In the genomic region with DNA sequence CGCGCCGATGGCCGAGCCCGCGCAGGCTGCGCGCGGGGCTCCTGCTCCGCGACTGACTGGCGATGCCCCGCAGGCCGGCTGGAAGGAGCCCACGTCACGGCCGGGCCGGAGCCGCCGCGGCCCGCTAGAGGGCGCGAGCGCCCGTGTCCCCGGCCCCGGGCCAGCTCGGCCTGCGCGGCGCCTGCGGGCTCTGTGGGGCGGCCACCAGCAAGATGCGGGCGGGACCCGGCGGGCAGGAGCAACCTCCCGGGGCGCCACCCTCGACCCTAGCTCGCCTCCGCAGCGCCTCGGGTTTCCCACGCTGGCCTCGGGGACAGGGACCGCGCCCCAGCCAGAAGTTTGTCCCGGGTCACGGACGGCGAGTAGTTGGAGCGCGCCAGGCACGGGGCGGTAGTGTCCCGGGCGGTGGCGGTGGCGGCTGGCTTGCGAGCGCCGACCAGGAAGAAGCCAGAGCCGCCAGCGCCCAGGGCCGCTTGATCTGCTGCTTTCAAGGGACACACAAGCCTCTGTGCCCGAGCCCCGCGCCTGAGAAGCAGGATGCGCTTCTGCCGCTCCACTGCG, we compare ENCODE assay signal across 8 mouse cellular contexts. TPM values are rescaled to one million over a fixed set of nuclear protein-coding genes. Genes with fewer than 3 reads are reported as not detected.
DNase-seq lines count a peak whose midpoint lies in the region; ATAC-seq and TF ChIP-seq lines count a peak whose summit lies in the region.

TSS of gene Ptprm (minus strand) at position 7 of the 561 bp plus-strand sequence.

- no peak for TF ChIP-seq EP300 in liver, postnatal 0 days (IDR thresholded peaks at IDR 0.05; ENCODE audit: low read depth)

- peak within 1 kb of the TSS; percentile 63 for H3K9ac ChIP-seq in liver, postnatal 0 days (replicated peaks)
- peak within 1 kb of the TSS; percentile 73 for H3K9ac ChIP-seq in neural tube, embryonic 15.5 days (replicated peaks)

- H3K4me1 ChIP-seq in liver, postnatal 0 days (ENCODE audit: insufficient read depth), result no peaks in the 10 kb centered on the region
- H3K4me1 ChIP-seq in neural tube, embryonic 15.5 days, result peaks cover 38% of the 10 kb centered on the region

- H3K36me3 ChIP-seq in liver, postnatal 0 days (replicated peaks; ENCODE audit: insufficient read depth, low read length), result no peaks in the 10 kb centered on the region
- no peaks in the 10 kb centered on the region for H3K36me3 ChIP-seq in neural tube, embryonic 15.5 days

- H3K27me3 ChIP-seq in liver, postnatal 0 days (ENCODE audit: insufficient read depth, low read length), result peaks cover 43% of the 10 kb centered on the region
- no peaks in the 10 kb centered on the region for H3K27me3 ChIP-seq in neural tube, embryonic 15.5 days (replicated peaks)

- H3K9me3 ChIP-seq in liver, postnatal 0 days (ENCODE audit: low read length), result no peaks in the 10 kb centered on the region
- H3K9me3 ChIP-seq in neural tube, embryonic 15.5 days (replicated peaks), result no peaks in the 10 kb centered on the region

- WGBS in liver, postnatal 0 days (ENCODE audit: insufficient replicate concordance), result under 1% methylated on average over 57 of the region's 73 CpGs
- 0% methylated on average over 72 of the region's 73 CpGs for WGBS in neural tube, embryonic 15.5 days

- intact Hi-C loops in heart, postnatal 36 days (cut with DNase I), result loop anchor here (1.0 to 5.0 kb wide), 9 partner anchors 82 to 672 kb away; no protein-coding TSS in a partner anchor

- no peak; the same call in 1 of the 2 replicates for TF ChIP-seq CTCF in liver, postnatal 0 days (IDR thresholded peaks at IDR 0.05; ENCODE audit: low read depth)

- H3K4me2 ChIP-seq in liver, postnatal 0 days (ENCODE audit: low read depth, low read length), result peak within 1 kb of the TSS; percentile 81
- peak within 1 kb of the TSS; percentile 84 for H3K4me2 ChIP-seq in neural tube, embryonic 15.5 days

- peak within 1 kb of the TSS; percentile 54 for H3K4me3 ChIP-seq in liver, postnatal 0 days (ENCODE audit: low read depth, low read length)
- H3K4me3 ChIP-seq in neural tube, embryonic 15.5 days (replicated peaks), result peak within 1 kb of the TSS; percentile 76

- ATAC-seq in frontal cortex, adult (ENCODE audit: low TSS enrichment), result peak; percentile 73
- ATAC-seq in liver, postnatal 0 days, result peak; percentile 88
- ATAC-seq in neural tube, embryonic 15.5 days (ENCODE audit: low FRiP score), result peak; percentile 96

- DNase-seq in NIH3T3 (ENCODE audit: low read depth), result peak; percentile 89
- DNase-seq in cerebellum, adult 8-10 months, result peak; percentile 51
- DNase-seq in heart, postnatal 36 days, result peak; percentile 84 to 93
- peak; percentile 27 to 72 for DNase-seq in layer of hippocampus, adult 18-20 months (ENCODE audit: low spot score in 2 of 2)
- DNase-seq in liver, postnatal 0 days, result peak; percentile 74
- peak; percentile 46 for DNase-seq in thymus, postnatal 14 days

- peak within 1 kb of the TSS; percentile 48 for H3K27ac ChIP-seq in liver, postnatal 0 days (ENCODE audit: low read depth)
- H3K27ac ChIP-seq in neural tube, embryonic 15.5 days (replicated peaks), result peak within 1 kb of the TSS; percentile 84

RNA-seq across cellular contexts. Expression of gene Ptprm, which starts in this region (rescaled TPM):
- 10 to 100 TPM; 85.0 to 90.6 TPM for total RNA-seq in heart, postnatal 36 days (2021)
- total RNA-seq in layer of hippocampus, adult 18-20 months (2021), result 10 to 100 TPM; 21.9 to 22.7 TPM
- polyA plus RNA-seq in liver, postnatal 0 days (2015; fragmentation: Nextera tagmentation; extraction: Ambion mirVana), result 1.4 and 1.6 TPM in 2 replicates
- 21.3 and 25.3 TPM in 2 replicates for polyA plus RNA-seq in neural tube, embryonic 15.5 days (2015; fragmentation: Nextera tagmentation; extraction: Ambion mirVana)

Comparison
In these comparisons a context has a peak if more than half of its experiments do, and no peak if none do; other contexts are left out.
1. Peak in every context shown above with its lines: DNase-seq, ATAC-seq, H3K4me3 ChIP-seq and H3K27ac ChIP-seq.